In genomic region chr2:104183246-104183845, GRCm38 (mm10) we compare ENCODE assay signal across 15 mouse cellular contexts.
"Had no signal": no experiment of that assay in that cellular context is flagged by ENCODE, and none has a peak within 500 bp of the region (broad histone marks: within the 10 kb centered on the region; RNA-seq: fewer than 3 reads in every experiment).

No protein-coding gene starts in this region.

- H3K9me3 ChIP-seq: neural tube, embryonic 15.5 days; stomach, embryonic 15.5 days had no signal

- H3K4me2 ChIP-seq: neural tube, embryonic 15.5 days; stomach, embryonic 15.5 days had no signal

- DNase-seq: retina, postnatal 1 day; right cerebral cortex, adult 18-20 months; right cerebral cortex, postnatal 14 days; right cerebral cortex, postnatal 25 days; right cerebral cortex, postnatal 4 days; spleen, adult 18-20 months; thymus, adult 18-20 months; thymus, adult 2 months; thymus, postnatal 14 days; thymus, postnatal 25 days; thymus, postnatal 36 days; thymus, postnatal 4 days had no signal

- H3K4me1 ChIP-seq: neural tube, embryonic 15.5 days; stomach, embryonic 15.5 days had no signal

- H3K27me3 ChIP-seq: neural tube, embryonic 15.5 days; stomach, embryonic 15.5 days had no signal

- H3K4me3 ChIP-seq: neural tube, embryonic 15.5 days; stomach, embryonic 15.5 days had no signal

- H3K27ac ChIP-seq: neural tube, embryonic 15.5 days; stomach, embryonic 15.5 days; stomach, postnatal 0 days had no signal

- H3K36me3 ChIP-seq: stomach, embryonic 15.5 days had no signal

- H3K9ac ChIP-seq: neural tube, embryonic 15.5 days; stomach, embryonic 15.5 days had no signal
